Mouse (Mus musculus): ENCODE measurements at regions not wholly inside any gene's neighbourhood (a gene's known extent, or its start where the extent isn't known, plus 50 kb on each side); places are given as distances from the start of the nearest gene placed in this dataset.

DNA sequence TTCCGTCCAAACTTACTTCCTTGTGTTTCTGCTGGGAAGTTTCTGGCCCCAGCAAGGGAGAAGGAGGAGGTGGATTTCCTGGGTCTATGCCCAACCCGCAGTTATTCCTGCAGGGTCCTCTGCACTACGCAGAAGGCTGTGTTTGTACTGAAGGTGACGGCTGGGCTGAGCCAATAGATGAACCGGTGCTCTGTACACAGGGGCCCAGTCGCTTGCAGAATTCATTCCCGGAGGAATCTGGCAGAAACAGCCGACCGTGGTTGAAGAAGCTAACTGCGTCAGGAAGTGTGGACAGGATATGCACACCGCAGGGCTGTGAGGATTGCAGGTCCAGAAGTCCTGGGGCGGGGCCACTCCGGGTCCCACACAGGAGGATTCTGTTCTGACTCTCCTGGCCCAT is 66.1 kb upstream of the Tbx5 start:
- ATAC-seq (ENCODE audit: low FRiP score) (no peak), DNase-seq (ENCODE audit: low spot score) (no peak)
- WGBS, result 60% methylated on average over 13 of the region's 13 CpGs
- Histone ChIP-seq H3K9ac (no peak overlapping the region), H3K4me1 (replicated peaks; ENCODE audit: control insufficient read depth, insufficient read depth, low read length) (no peaks in the 10 kb centered on the region), H3K36me3 (replicated peaks; ENCODE audit: control insufficient read depth, insufficient read depth) (no peaks in the 10 kb centered on the region), H3K27me3 (ENCODE audit: control insufficient read depth, insufficient read depth, low read length) (no peaks in the 10 kb centered on the region), H3K4me2 (replicated peaks) (no peak overlapping the region), H3K27ac (no peak overlapping the region), H3K9me3 (ENCODE audit: control insufficient read depth, low read length) (no peaks in the 10 kb centered on the region), H3K4me3 (replicated peaks; ENCODE audit: low read length) (no peak overlapping the region)

DNA sequence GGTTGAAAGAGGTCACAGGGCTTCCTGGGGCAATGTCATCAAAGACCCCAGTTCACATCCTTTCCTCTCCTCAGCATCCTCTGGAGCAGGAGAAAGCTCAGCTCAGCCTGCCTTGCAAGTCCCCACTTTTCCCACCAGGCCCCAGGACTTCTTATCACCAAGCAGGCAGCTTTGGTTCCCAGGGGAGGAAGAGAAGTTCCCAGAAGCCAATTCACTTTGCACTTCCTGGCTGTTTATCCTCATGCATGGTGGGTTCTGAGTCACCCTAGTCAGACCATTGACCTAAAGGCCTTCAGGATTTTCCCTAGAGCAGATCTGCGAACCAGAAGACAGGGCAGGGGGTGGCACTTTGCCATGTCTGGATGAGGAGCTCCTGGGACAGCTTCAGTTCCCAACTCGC is 61.5 kb upstream of the Tbx5 start:
- Histone ChIP-seq H3K4me3 (replicated peaks; ENCODE audit: low read length) (no peak overlapping the region), H3K4me1 (replicated peaks; ENCODE audit: control insufficient read depth, insufficient read depth, low read length) (no peaks in the 10 kb centered on the region), H3K27ac (no peak overlapping the region), H3K4me2 (replicated peaks) (no peak overlapping the region), H3K27me3 (ENCODE audit: control insufficient read depth, insufficient read depth, low read length) (no peaks in the 10 kb centered on the region), H3K9me3 (ENCODE audit: control insufficient read depth, low read length) (no peaks in the 10 kb centered on the region), H3K36me3 (replicated peaks; ENCODE audit: control insufficient read depth, insufficient read depth) (no peaks in the 10 kb centered on the region), H3K9ac (no peak overlapping the region)
- DNase-seq (ENCODE audit: low spot score) (no peak), ATAC-seq (ENCODE audit: low FRiP score) (no peak)
- WGBS, result 74% methylated on average over 2 of the region's 2 CpGs

DNA sequence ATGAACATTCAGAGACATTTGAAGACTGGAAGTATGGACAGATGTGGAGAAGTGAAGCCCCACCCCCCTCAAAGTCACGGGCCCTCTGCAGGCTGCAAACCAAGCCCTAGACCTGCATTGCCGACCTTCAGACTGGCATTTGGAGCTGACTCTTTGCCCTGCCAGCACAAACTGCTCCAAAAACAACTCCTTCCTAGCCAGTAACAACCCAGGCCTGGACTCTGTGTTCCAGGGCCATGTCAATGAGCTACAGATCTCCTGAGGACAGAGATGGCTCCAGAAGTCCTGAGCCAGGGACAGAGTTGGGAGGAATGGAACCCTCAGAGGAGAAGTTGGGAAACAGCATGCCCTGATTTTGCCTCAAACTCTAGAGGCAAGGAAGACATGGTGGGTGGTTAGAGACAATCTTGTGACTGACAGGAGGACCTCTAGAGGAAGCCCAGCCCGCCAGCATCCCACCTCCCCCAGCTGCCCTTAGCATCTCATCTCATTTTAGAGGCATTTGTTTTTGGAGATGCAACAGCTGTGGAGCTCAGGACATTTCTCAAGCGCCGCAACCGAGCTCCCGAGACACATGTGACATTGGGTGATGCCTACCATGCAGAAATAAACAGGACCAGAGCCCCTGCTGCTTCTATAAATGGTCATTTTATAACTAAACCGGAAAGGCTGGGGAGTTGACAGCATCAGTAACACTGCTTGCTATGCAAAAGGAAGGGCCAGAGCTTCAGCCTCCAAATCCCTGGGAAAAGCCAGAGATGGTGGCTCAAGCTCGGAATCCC is 56.2 kb upstream of the Tbx5 start:
- no peak for DNase-seq (ENCODE audit: low spot score)
- 66% methylated on average over 9 of the region's 9 CpGs for WGBS
- no peaks in the 10 kb centered on the region for H3K9me3 ChIP-seq (ENCODE audit: control insufficient read depth, low read length)
- ATAC-seq (ENCODE audit: low FRiP score), result no peak
- peaks cover 5% of the 10 kb centered on the region; the same call in 1 of the 2 replicates for H3K27me3 ChIP-seq (ENCODE audit: control insufficient read depth, insufficient read depth, low read length)
- H3K9ac ChIP-seq, result no peak overlapping the region
- H3K4me1 ChIP-seq (replicated peaks; ENCODE audit: control insufficient read depth, insufficient read depth, low read length), result no peaks in the 10 kb centered on the region
- no peak overlapping the region for H3K4me3 ChIP-seq (replicated peaks; ENCODE audit: low read length)
- no peaks in the 10 kb centered on the region for H3K36me3 ChIP-seq (replicated peaks; ENCODE audit: control insufficient read depth, insufficient read depth)
- no peak overlapping the region for H3K4me2 ChIP-seq (replicated peaks)
- H3K27ac ChIP-seq, result no peak overlapping the region

DNA sequence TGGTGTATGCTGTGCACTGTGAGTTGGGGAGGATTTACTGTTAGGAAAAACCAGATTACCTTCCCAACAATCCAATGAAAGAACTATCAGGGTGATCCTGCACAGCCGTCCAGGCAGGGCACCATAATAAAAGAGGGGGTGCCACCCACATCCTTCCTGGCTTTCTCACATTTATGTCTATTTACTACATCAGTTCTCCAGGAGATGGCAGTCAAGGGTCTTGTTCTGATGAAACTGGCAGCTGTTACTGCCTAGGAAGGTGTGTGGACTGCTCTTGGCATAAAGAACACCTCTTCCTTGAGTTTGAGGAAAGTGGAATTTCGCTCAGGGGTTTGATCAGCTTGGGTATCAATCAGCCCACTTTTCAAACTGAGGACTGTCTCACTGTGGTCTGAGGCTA is 54.6 kb upstream of the Tbx5 start:
- no peak for ATAC-seq (ENCODE audit: low FRiP score)
- Histone ChIP-seq H3K4me2 (replicated peaks) (no peak overlapping the region), H3K4me1 (replicated peaks; ENCODE audit: control insufficient read depth, insufficient read depth, low read length) (no peaks in the 10 kb centered on the region), H3K9ac (no peak overlapping the region), H3K36me3 (replicated peaks; ENCODE audit: control insufficient read depth, insufficient read depth) (no peaks in the 10 kb centered on the region), H3K27me3 (ENCODE audit: control insufficient read depth, insufficient read depth, low read length) (peaks cover 5% of the 10 kb centered on the region; the same call in 1 of the 2 replicates), H3K4me3 (replicated peaks; ENCODE audit: low read length) (no peak overlapping the region), H3K9me3 (ENCODE audit: control insufficient read depth, low read length) (no peaks in the 10 kb centered on the region), H3K27ac (no peak overlapping the region)
- peak; percentile 82 for DNase-seq (ENCODE audit: low spot score)
- 28% methylated on average over 2 of the region's 2 CpGs for WGBS

DNA sequence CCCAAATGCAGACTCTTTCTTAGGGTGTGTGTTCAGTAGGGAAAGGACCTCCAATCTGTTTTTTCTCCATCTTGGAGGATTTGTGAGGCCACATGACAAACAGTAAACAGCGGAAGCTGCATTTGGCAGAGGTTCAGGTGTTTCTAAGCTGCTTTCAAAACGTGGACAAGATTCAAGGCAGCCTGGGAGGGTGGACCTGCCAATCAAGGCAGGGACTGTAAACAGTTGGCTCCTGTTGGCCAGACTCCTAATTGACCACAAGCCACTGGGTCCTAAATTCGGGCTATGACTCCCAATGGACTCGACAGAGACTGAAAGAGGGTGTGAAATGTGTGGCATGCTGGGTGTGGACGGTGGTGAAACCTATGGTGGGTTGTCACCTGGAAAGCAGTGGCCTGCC is 51.1 kb upstream of the Tbx5 start:
- ATAC-seq (ENCODE audit: low FRiP score) (no peak), DNase-seq (ENCODE audit: low spot score) (no peak)
- H3K27me3 ChIP-seq (ENCODE audit: control insufficient read depth, insufficient read depth, low read length), result peaks cover 10% of the 10 kb centered on the region; the same call in 1 of the 2 replicates
- no peaks in the 10 kb centered on the region for H3K36me3 ChIP-seq (replicated peaks; ENCODE audit: control insufficient read depth, insufficient read depth)
- no peaks in the 10 kb centered on the region for H3K9me3 ChIP-seq (ENCODE audit: control insufficient read depth, low read length)
- H3K4me2 ChIP-seq (replicated peaks), result no peak overlapping the region
- H3K9ac ChIP-seq, result no peak overlapping the region
- H3K4me3 ChIP-seq (replicated peaks; ENCODE audit: low read length), result no peak overlapping the region
- 70% methylated on average over 5 of the region's 5 CpGs for WGBS
- no peak overlapping the region for H3K27ac ChIP-seq
- H3K4me1 ChIP-seq (replicated peaks; ENCODE audit: control insufficient read depth, insufficient read depth, low read length), result no peaks in the 10 kb centered on the region

Measured in hindbrain, embryonic 14.5 days (tissue).